Mouse (Mus musculus) CD4-positive naive resting alpha-beta T cell, adult 57 days (primary cell): Measurements from ENCODE around the gene Zyg11b. TPM values are rescaled to one million over a fixed set of nuclear protein-coding genes. Genes with fewer than 3 reads are reported as not detected.

Experiments used
- total RNA-seq: library from RNA; stranded (reverse); gene quantifications from one replicate; pipeline ENCODE4 v1.2.4, GENCODE M21; 2023

The Zyg11b gene
- 38.8 TPM for total RNA-seq

DNA sequence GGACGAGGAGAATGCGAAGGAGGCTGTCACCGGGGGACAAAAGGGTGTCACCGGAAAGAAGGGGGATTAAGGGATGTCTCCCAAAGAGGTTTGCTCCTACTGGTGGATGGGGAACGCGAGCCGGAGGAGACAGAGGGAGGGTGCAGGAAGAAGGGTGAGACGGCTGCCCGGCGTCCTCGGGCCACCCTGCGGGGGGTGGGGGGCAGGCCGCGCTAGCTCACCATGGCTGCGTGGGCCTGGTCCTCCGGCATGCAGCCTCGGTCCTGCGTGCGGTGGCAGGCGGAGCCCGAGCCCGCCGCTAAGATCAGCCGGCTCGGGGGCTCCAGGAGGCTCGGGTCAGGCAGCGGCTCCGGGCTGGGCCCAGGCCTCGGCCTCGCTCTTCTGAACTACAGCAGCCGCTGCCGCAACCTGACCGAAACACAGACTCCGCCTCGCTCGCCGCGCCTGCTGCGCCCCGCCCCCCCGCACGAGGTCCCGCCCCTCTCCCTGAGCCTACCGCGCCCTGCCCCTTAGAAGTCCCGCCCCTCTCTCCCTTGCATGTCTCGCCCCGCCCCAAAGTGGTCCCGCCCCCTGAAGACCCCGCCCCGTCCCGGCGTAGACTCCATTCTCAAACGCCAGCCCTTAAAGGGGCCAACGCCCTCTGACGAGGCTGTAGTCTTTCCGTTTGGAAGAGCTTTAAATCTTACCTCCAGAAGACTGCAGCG lies at the start of gene Zyg11b:
Zyg11b (minus strand) TSS at position 427 of the 704 bp plus-strand sequence.

DNA sequence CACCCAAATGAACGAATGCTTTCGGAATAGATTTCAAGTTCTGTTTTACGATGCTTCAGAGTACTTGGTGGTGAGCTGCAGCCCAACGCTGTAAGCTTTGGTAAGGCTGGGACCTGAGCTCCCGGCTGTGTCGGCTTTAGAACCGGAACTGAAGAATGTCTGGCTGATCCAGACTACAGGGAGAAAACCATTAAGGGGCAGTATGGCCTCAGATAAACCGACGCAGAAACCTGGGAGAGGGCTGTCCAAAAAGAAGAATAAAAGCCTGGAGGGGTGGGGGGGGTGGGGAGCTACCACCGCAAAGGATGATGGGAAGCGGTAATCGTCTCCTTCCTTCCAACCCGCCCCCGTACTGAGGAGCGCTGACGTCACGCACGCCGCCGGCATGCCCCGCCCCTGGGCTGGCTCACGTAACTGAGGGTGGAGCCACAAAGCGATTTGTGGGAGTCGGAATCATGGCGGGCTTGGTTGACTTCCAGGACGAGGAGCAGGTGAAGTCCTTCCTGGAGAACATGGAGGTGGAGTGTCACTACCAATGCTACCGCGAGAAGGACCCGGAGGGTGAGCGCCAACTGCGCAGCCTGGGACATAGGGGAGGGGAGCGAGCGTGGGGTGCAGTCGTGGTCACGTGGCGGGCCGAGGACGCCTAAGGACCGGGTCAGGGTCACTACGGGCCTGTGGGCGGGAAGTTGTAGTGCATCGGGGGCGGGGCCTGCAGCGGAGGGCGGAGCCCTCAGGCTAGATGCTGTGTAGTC lies 27.0 kb upstream of the Zyg11b start, which contains the start of gene Coa7:
Coa7 (plus strand) TSS at position 411 of the 755 bp plus-strand sequence.

DNA sequence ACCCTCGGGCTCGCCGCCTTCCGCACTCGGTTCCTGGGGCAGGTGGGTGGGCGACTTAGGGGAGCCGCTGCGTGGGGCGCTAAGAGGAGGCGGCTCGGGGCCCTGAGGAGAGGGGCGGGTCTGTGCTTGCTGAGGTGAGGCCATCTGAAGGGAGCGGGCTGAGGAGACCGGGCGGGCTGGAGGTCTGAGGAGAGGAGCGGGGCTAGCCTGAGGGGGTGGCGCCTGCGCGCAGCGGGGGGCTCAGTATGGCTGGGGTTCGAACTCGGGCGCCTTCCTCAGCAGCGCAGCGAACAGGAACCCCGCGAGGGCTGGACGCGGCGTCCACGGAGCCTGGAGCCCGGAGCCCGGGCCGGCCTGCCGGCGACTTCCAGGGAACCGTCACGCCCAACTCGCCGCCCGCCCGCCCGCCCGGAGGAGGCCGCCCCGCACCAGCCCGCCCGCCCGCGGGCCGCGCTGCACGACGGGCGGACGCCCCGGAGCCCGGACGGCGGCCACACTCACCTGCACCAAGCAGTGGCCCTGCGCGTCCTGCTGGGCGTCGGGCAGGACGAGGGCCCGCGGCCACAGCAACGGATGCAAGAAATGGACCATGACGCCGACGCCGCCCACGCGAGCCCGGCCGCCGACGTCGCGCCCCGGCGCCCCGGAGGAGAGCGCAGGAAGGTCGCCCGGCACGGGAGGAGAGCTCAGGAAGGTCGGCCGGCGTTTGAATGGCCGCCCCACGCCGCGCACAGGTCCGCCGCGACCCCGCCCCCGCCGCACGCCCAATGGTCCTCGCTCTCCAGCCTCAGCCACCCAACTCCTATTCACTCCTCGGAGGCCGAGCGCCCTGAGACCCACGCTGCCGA lies 83.3 kb downstream of the Zyg11b start, which contains the start of gene Zyg11a:
Zyg11a (minus strand) TSS at position 717 of the 848 bp plus-strand sequence.

Other genes with a start within 250 kb of the Zyg11b start
- gene Podn, start 204.7 kb downstream of the Zyg11b start, total RNA-seq, result 2.1 TPM
- gene Scp2, start 156.1 kb downstream of the Zyg11b start, total RNA-seq, result 115 TPM
- gene Echdc2, start 135.7 kb downstream of the Zyg11b start, total RNA-seq, result not detected
- gene Zyg11a, start 83.0 kb downstream of the Zyg11b start, total RNA-seq, result not detected
- 19.9 TPM for gene Coa7, start 27.0 kb upstream of the Zyg11b start, total RNA-seq
- gene Shisal2a, start 82.3 kb upstream of the Zyg11b start, total RNA-seq, result not detected
- 0.44 TPM for gene Gpx7, start 105.9 kb upstream of the Zyg11b start, total RNA-seq
- gene Tut4, start 158.3 kb upstream of the Zyg11b start, total RNA-seq, result 171 TPM